ENCODE assay signal across 8 mouse cellular contexts in the genomic region with DNA sequence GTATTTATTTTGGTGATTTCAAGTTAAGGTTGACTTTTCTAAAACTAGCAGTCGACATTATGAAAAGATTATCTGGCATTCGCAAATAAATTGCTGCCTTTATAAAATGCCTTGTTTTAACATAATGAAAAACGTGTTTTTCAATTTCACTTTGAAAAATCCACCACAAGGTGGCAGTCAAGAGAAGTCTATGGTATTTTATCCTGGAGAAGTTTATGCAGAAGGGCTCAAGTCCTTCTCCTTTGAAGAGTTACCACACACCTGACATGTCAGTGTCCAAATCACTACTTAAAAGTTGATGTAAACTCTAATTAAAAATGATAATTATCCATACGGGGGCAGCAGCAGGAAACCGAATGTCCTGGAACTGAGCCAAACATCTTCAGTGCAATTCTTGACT.
DNase-seq lines count a peak whose midpoint lies in the region; ATAC-seq lines count a peak whose summit lies in the region.
"Had no signal": no experiment of that assay in that cellular context is flagged by ENCODE, and none has a peak within 500 bp of the region (broad histone marks: within the 10 kb centered on the region; RNA-seq: fewer than 3 reads in every experiment).

No protein-coding gene starts in this region.

- no peak overlapping the region for H3K4me2 ChIP-seq in kidney, embryonic 14.5 days (replicated peaks; ENCODE audit: low read depth, low read length)
- H3K4me2 ChIP-seq: embryonic facial prominence, embryonic 13.5 days had no signal

- H3K4me3 ChIP-seq in kidney, embryonic 14.5 days (ENCODE audit: low read length), result no peak overlapping the region
- H3K4me3 ChIP-seq: embryonic facial prominence, embryonic 13.5 days had no signal

- H3K27ac ChIP-seq in kidney, embryonic 14.5 days (ENCODE audit: low read depth, low read length), result no peak overlapping the region
- H3K27ac ChIP-seq: embryonic facial prominence, embryonic 13.5 days had no signal

- no peak for ATAC-seq in kidney, embryonic 14.5 days (ENCODE audit: low FRiP score, low TSS enrichment)

- no peak overlapping the region for H3K9ac ChIP-seq in kidney, embryonic 14.5 days (ENCODE audit: low read depth, low read length)
- H3K9ac ChIP-seq: embryonic facial prominence, embryonic 13.5 days had no signal

- WGBS in kidney, embryonic 14.5 days, result 15% methylated on average over 5 of the region's 5 CpGs

- H3K9me3 ChIP-seq in kidney, embryonic 14.5 days (ENCODE audit: control insufficient read depth, low read length), result no peaks in the 10 kb centered on the region
- H3K9me3 ChIP-seq: embryonic facial prominence, embryonic 13.5 days had no signal

- H3K4me1 ChIP-seq in kidney, embryonic 14.5 days (ENCODE audit: control insufficient read depth, insufficient read depth, low read length), result no peaks in the 10 kb centered on the region
- H3K4me1 ChIP-seq: embryonic facial prominence, embryonic 13.5 days had no signal

- H3K36me3 ChIP-seq in kidney, embryonic 14.5 days (ENCODE audit: control insufficient read depth, insufficient read depth, low read length), result no peaks in the 10 kb centered on the region
- H3K36me3 ChIP-seq: embryonic facial prominence, embryonic 13.5 days had no signal

- DNase-seq in kidney, adult 9 months, result peak; percentile 52
- DNase-seq in ES-CJ7 (ENCODE audit: low read depth, low spot score), result peak; percentile 18
- peak; percentile 69 for DNase-seq in adipocyte (ENCODE audit: low spot score)
- peak; percentile 4 to 15 for DNase-seq in kidney, postnatal 36 days
- DNase-seq in thymus, postnatal 14 days, result no peak
- no peak for DNase-seq in right cerebral cortex, postnatal 36 days (ENCODE audit: low spot score in 2 of 2)

- H3K27me3 ChIP-seq in kidney, embryonic 14.5 days (ENCODE audit: control insufficient read depth, insufficient read depth, low read length), result no peaks in the 10 kb centered on the region
- H3K27me3 ChIP-seq: embryonic facial prominence, embryonic 13.5 days had no signal

Comparison
In these comparisons a context has a peak if more than half of its experiments do, and no peak if none do; other contexts are left out.
1. DNase-seq: peak in kidney, adult 9 months (single experiment), ES-CJ7 (single experiment), adipocyte (single experiment) and kidney, postnatal 36 days (2 of 2); none in thymus, postnatal 14 days (single experiment) and right cerebral cortex, postnatal 36 days (0 of 2).